Mouse (Mus musculus) lung, embryonic 14.5 days (tissue): ENCODE results near the gene Plxnb2. TPM values are rescaled to one million over a fixed set of nuclear protein-coding genes. Genes with fewer than 3 reads are reported as not detected.

ENCODE experiments used
- ATAC-seq: fragments of 200-750 bp; cut with Nextera tagmentation; 2 replicates; pipeline ENCODE4 v1.8.0; 2017; ENCODE audit warnings: mild to moderate bottlenecking, moderate TSS enrichment, moderate library complexity; ENCODE audit not compliant: insufficient read depth
- DNase-seq: peaks from one replicate; pipeline ENCODE4 v3.0.0-alpha.2; 2015
- H3K27ac ChIP-seq: fragments of 300-500 bp; sonication (generic); 2 replicates; pipeline ENCODE4 v1.5.1; 2014; ENCODE audit warnings: low read depth, mild to moderate bottlenecking, moderate library complexity
- H3K27me3 ChIP-seq: fragments of 300-500 bp; sonication (generic); 2 replicates; pipeline ENCODE4 v1.6.1; 2014; ENCODE audit warnings: low read length, control low read depth; ENCODE audit not compliant: insufficient read depth
- H3K36me3 ChIP-seq: fragments of 300-500 bp; sonication (generic); 2 replicates; pipeline ENCODE4 v1.6.1; 2014; ENCODE audit warnings: control low read depth; ENCODE audit not compliant: insufficient read depth
- H3K4me1 ChIP-seq: fragments of 300-500 bp; sonication (generic); 2 replicates; pipeline ENCODE4 v1.6.1; 2014; ENCODE audit warnings: antibody characterized with exemption, control low read depth; ENCODE audit not compliant: insufficient read depth
- H3K4me2 ChIP-seq: fragments of 300-500 bp; sonication (generic); 2 replicates; pipeline ENCODE4 v1.6.1; 2014; ENCODE audit warnings: mild to moderate bottlenecking
- H3K4me3 ChIP-seq: fragments of 300-500 bp; sonication (generic); 2 replicates; pipeline ENCODE4 v1.5.1; 2014; ENCODE audit warnings: low read depth, low read length
- H3K9ac ChIP-seq: fragments of 300-500 bp; sonication (generic); 2 replicates; pipeline ENCODE4 v1.6.1; 2014
- H3K9me3 ChIP-seq: fragments of 300-500 bp; sonication (generic); 2 replicates; pipeline ENCODE4 v1.6.1; 2016; ENCODE audit warnings: low read depth, low read length, control low read depth
- CTCF ChIP-seq: IDR thresholded peaks from 2 replicates; pipeline ENCODE4 v1.5.1; 2016; ENCODE audit warnings: antibody characterized with exemption, low read depth
- WGBS: fragments of 180-500 bp; shearing (Covaris S2); extraction: QIAGEN DNeasy Blood & Tissue Kit; methylation state at CpG from one replicate; pipeline ENCODE4 v1.1.7; 2014; 5-methylcytosine and 5-hydroxymethylcytosine counted together
- polyA plus RNA-seq: library from polyadenylated mRNA; unstranded; fragments of >200 nt; fragmentation: Nextera tagmentation; extraction: Ambion mirVana; gene quantifications from 2 replicates; pipeline ENCODE4 v1.2.1, GENCODE M21; 2014

Gene Plxnb2
- polyA plus RNA-seq, 1 experiment from 2014 or later, result 156 TPM

- peaks cover 66% of the 10 kb centered on the region for H3K27me3 ChIP-seq
- peaks cover 7% of the 10 kb centered on the region for H3K4me1 ChIP-seq
- DNase-seq (no peak), ATAC-seq (0 out of 2 replicates have a peak, but pooled peaks have one; percentile 1)
- H3K9ac ChIP-seq, result no peak overlapping the region
- H3K4me3 ChIP-seq, result peak overlapping the region; percentile 25; the same call in 1 of the 2 replicates
- no peak for TF ChIP-seq CTCF
- H3K36me3 ChIP-seq, result no peaks in the 10 kb centered on the region
- H3K9me3 ChIP-seq, result no peaks in the 10 kb centered on the region
- WGBS, result 64% methylated on average over 23 of the region's 24 CpGs
- H3K27ac ChIP-seq, result no peak overlapping the region
- peak overlapping the region; percentile 58; the same call in 1 of the 2 replicates for H3K4me2 ChIP-seq
These were observed 34.7 kb downstream of the Plxnb2 start for GRCm38 (mm10) chr15:89145813-89146350.

- Histone ChIP-seq H3K27ac (no peak overlapping the region), H3K4me3 (no peak overlapping the region), H3K27me3 (peaks cover 74% of the 10 kb centered on the region), H3K4me2 (no peak overlapping the region), H3K36me3 (no peaks in the 10 kb centered on the region), H3K9ac (no peak overlapping the region), H3K9me3 (no peaks in the 10 kb centered on the region), H3K4me1 (peaks cover 4% of the 10 kb centered on the region)
- ATAC-seq, result no peak
- 79% methylated on average over 11 of the region's 11 CpGs for WGBS
- no peak for TF ChIP-seq CTCF
- DNase-seq, result no peak
These were observed 35.6 kb downstream of the Plxnb2 start for GRCm38 (mm10) chr15:89144965-89145364.

- Histone ChIP-seq H3K4me1 (peaks cover 2% of the 10 kb centered on the region), H3K4me2 (no peak overlapping the region), H3K4me3 (no peak overlapping the region), H3K9ac (no peak overlapping the region), H3K27me3 (peaks cover 71% of the 10 kb centered on the region), H3K36me3 (no peaks in the 10 kb centered on the region), H3K27ac (no peak overlapping the region), H3K9me3 (no peaks in the 10 kb centered on the region)
- DNase-seq (no peak), ATAC-seq (no peak)
- 50% methylated on average over 2 of the region's 2 CpGs for WGBS
- TF ChIP-seq CTCF, result no peak
These were observed 37.5 kb downstream of the Plxnb2 start for GRCm38 (mm10) chr15:89143134-89143533.

- 49% methylated on average over 4 of the region's 4 CpGs for WGBS
- no peaks in the 10 kb centered on the region for H3K36me3 ChIP-seq
- H3K9ac ChIP-seq, result no peak overlapping the region
- DNase-seq (peak; percentile 24), ATAC-seq (no peak)
- no peak for TF ChIP-seq CTCF
- H3K4me3 ChIP-seq, result no peak overlapping the region
- peaks cover 2% of the 10 kb centered on the region for H3K4me1 ChIP-seq
- H3K27ac ChIP-seq, result no peak overlapping the region
- no peaks in the 10 kb centered on the region for H3K9me3 ChIP-seq
- peaks cover 59% of the 10 kb centered on the region for H3K27me3 ChIP-seq
- H3K4me2 ChIP-seq, result 0 out of 2 replicates have a peak overlapping the region, but pooled peaks have one; percentile 88
These were observed 38.7 kb downstream of the Plxnb2 start for GRCm38 (mm10) chr15:89141905-89142304.

- ATAC-seq (no peak), DNase-seq (no peak)
- peaks cover 54% of the 10 kb centered on the region for H3K27me3 ChIP-seq
- no peak overlapping the region for H3K9ac ChIP-seq
- no peaks in the 10 kb centered on the region for H3K9me3 ChIP-seq
- peaks cover 2% of the 10 kb centered on the region for H3K4me1 ChIP-seq
- no peak overlapping the region for H3K4me3 ChIP-seq
- no peak for TF ChIP-seq CTCF
- H3K27ac ChIP-seq, result no peak overlapping the region
- peak overlapping the region; percentile 88; the same call in 1 of the 2 replicates for H3K4me2 ChIP-seq
- no peaks in the 10 kb centered on the region for H3K36me3 ChIP-seq
- 10% methylated on average over 5 of the region's 5 CpGs for WGBS
These were observed 39.1 kb downstream of the Plxnb2 start for GRCm38 (mm10) chr15:89141443-89141842.

GRCm38 (mm10) chr15:89140659-89141252 lies 39.8 kb downstream of the Plxnb2 start, which contains the start of gene Mapk12:
TSS of gene Mapk12 (minus strand) at chr15:89140703.
- DNase-seq, result peak; percentile 49
- Histone ChIP-seq H3K4me3 (peak within 1 kb of the TSS; percentile 53), H3K4me2 (peak within 1 kb of the TSS; percentile 88), H3K36me3 (no peaks in the 10 kb centered on the region), H3K9ac (peak within 1 kb of the TSS; percentile 58), H3K9me3 (no peaks in the 10 kb centered on the region), H3K27me3 (peaks cover 47% of the 10 kb centered on the region), H3K4me1 (0 out of 2 replicates have a peak, but pooled peaks cover 2% of the 10 kb centered on the region), H3K27ac (no peak within 1 kb of the TSS)
- ATAC-seq, result peak; percentile 67
- TF ChIP-seq CTCF, result no peak
- WGBS, result 2% methylated on average over 21 of the region's 21 CpGs

- WGBS, result under 1% methylated on average over 52 of the region's 53 CpGs
- Histone ChIP-seq H3K4me3 (peak overlapping the region; percentile 53), H3K36me3 (no peaks in the 10 kb centered on the region), H3K4me2 (peak overlapping the region; percentile 88), H3K4me1 (0 out of 2 replicates have a peak, but pooled peaks cover 2% of the 10 kb centered on the region), H3K9me3 (no peaks in the 10 kb centered on the region), H3K27me3 (peaks cover 41% of the 10 kb centered on the region), H3K27ac (no peak overlapping the region), H3K9ac (peak overlapping the region; percentile 58)
- ATAC-seq (peak; percentile 45), DNase-seq (peak; percentile 65)
- TF ChIP-seq CTCF, result no peak
These were observed 40.4 kb downstream of the Plxnb2 start for GRCm38 (mm10) chr15:89140048-89140658.
